Comparison of ENCODE assay signal across 28 mouse cellular contexts in genomic region chrX:8309302-8309701, GRCm38 (mm10). TPM values are rescaled to one million over a fixed set of nuclear protein-coding genes. Genes with fewer than 3 reads are reported as not detected.
DNase-seq lines count a peak whose midpoint lies in the region; ATAC-seq and TF ChIP-seq lines count a peak whose summit lies in the region.
"Had no signal": no experiment of that assay in that cellular context is flagged by ENCODE, and none has a peak within 500 bp of the region (broad histone marks: within the 10 kb centered on the region; RNA-seq: fewer than 3 reads in every experiment).

No protein-coding gene starts in this region.

- DNase-seq in embryo, embryonic 10.5 days (ENCODE audit: low spot score): peak; percentile 2
- no peak for DNase-seq in embryo, embryonic 9.5 days (ENCODE audit: extremely low spot score)
- DNase-seq in kidney, postnatal 0 days (ENCODE audit: low spot score): peak; percentile 55
- DNase-seq in kidney, postnatal 36 days: no peak
- no peak for DNase-seq in lung, postnatal 14 days
- no peak for DNase-seq in heart, adult 8-10 months (ENCODE audit: low spot score)
- DNase-seq: adrenal gland, postnatal 10 days; cerebellum, adult 11 months; cerebellum, adult 8-10 months; cerebellum, postnatal 14 days; gastrocnemius, adult 2 months; gastrocnemius, postnatal 25 days; heart, postnatal 36 days had no signal

- H3K27me3 ChIP-seq in kidney, postnatal 0 days (ENCODE audit: insufficient read depth, low read length): no peaks in the 10 kb centered on the region
- no peaks in the 10 kb centered on the region for H3K27me3 ChIP-seq in lung, embryonic 16.5 days (ENCODE audit: control insufficient read depth, insufficient read depth, low read depth, low read length)
- H3K27me3 ChIP-seq: embryonic facial prominence, embryonic 15.5 days; heart, embryonic 13.5 days had no signal

- no peaks in the 10 kb centered on the region for H3K9me3 ChIP-seq in kidney, postnatal 0 days (replicated peaks; ENCODE audit: low read length)
- no peaks in the 10 kb centered on the region for H3K9me3 ChIP-seq in lung, embryonic 16.5 days (ENCODE audit: control insufficient read depth, low read length)
- H3K9me3 ChIP-seq: embryonic facial prominence, embryonic 15.5 days; forebrain, embryonic 10.5 days; heart, embryonic 13.5 days had no signal

- H3K36me3 ChIP-seq in kidney, postnatal 0 days (ENCODE audit: insufficient read depth, low read length): no peaks in the 10 kb centered on the region
- H3K36me3 ChIP-seq in lung, embryonic 16.5 days (ENCODE audit: control insufficient read depth, insufficient read depth, low read length): no peaks in the 10 kb centered on the region
- H3K36me3 ChIP-seq: embryonic facial prominence, embryonic 15.5 days; forebrain, embryonic 10.5 days; heart, embryonic 13.5 days had no signal

- H3K4me3 ChIP-seq in kidney, postnatal 0 days (replicated peaks; ENCODE audit: low read depth, low read length): no peak overlapping the region
- no peak overlapping the region for H3K4me3 ChIP-seq in lung, embryonic 16.5 days (ENCODE audit: low read length)
- H3K4me3 ChIP-seq: embryonic facial prominence, embryonic 15.5 days; erythroblast, embryonic 14.5 days; forebrain, embryonic 10.5 days; gastrocnemius, adult 2 months; heart, embryonic 13.5 days had no signal

- TF ChIP-seq CTCF in kidney, postnatal 0 days (IDR thresholded peaks at IDR 0.05; ENCODE audit: low read depth): no peak

- ATAC-seq in kidney, postnatal 0 days (replicated peaks; ENCODE audit: low FRiP score, low read depth): no peak
- peak; percentile 95 for ATAC-seq in lung, embryonic 16.5 days (ENCODE audit: low read depth)
- ATAC-seq: forebrain, embryonic 14.5 days had no signal

- H3K4me1 ChIP-seq in kidney, postnatal 0 days (replicated peaks; ENCODE audit: insufficient read depth, low read length): no peaks in the 10 kb centered on the region
- no peaks in the 10 kb centered on the region for H3K4me1 ChIP-seq in lung, embryonic 16.5 days (replicated peaks; ENCODE audit: control insufficient read depth, insufficient read depth, low read length)
- H3K4me1 ChIP-seq: embryonic facial prominence, embryonic 15.5 days; forebrain, embryonic 10.5 days; heart, embryonic 13.5 days had no signal

- H3K9ac ChIP-seq in kidney, postnatal 0 days (ENCODE audit: low read depth, low read length): no peak overlapping the region
- H3K9ac ChIP-seq in lung, embryonic 16.5 days (ENCODE audit: low read length): no peak overlapping the region
- H3K9ac ChIP-seq: embryonic facial prominence, embryonic 15.5 days; heart, embryonic 13.5 days had no signal

- no peak overlapping the region for H3K27ac ChIP-seq in kidney, postnatal 0 days
- no peak overlapping the region for H3K27ac ChIP-seq in lung, embryonic 16.5 days (ENCODE audit: low read length)
- H3K27ac ChIP-seq: embryonic facial prominence, embryonic 15.5 days; forebrain, embryonic 10.5 days; gastrocnemius, adult 2 months; heart, embryonic 13.5 days had no signal

- H3K4me2 ChIP-seq in kidney, postnatal 0 days (ENCODE audit: low read length): no peak overlapping the region
- no peak overlapping the region for H3K4me2 ChIP-seq in lung, embryonic 16.5 days (ENCODE audit: low read depth, low read length)
- H3K4me2 ChIP-seq: embryonic facial prominence, embryonic 15.5 days; heart, embryonic 13.5 days had no signal

- WGBS in kidney, postnatal 0 days: 43% methylated on average over 1 of the region's 1 CpGs
- WGBS in lung, embryonic 16.5 days: 50% methylated on average over 1 of the region's 1 CpGs

RNA-seq across cellular contexts. Expression of gene Ssxb10, which starts 17.9 kb away (rescaled TPM):
- not detected in 2 replicates for polyA plus RNA-seq in kidney, postnatal 0 days (2015; fragmentation: Nextera tagmentation; extraction: Ambion mirVana)
- polyA plus RNA-seq in lung, embryonic 16.5 days (2015; fragmentation: Nextera tagmentation; extraction: Ambion mirVana): not detected in 2 replicates
- not detected for total RNA-seq in heart, adult 8-10 months (2022)
- total RNA-seq: adrenal gland, postnatal 10 days; adrenal gland, postnatal 4 days; common myeloid progenitor, adult 5-6 weeks; gastrocnemius, adult 2 months; gastrocnemius, postnatal 25 days; granulocyte monocyte progenitor cell, adult 5-6 weeks; heart, postnatal 36 days; MEL had no signal
- polyA plus RNA-seq: brain, embryonic 14.5 days; C2C12; embryonic facial prominence, embryonic 11.5 days; embryonic facial prominence, embryonic 15.5 days; erythroblast, embryonic 14.5 days; forebrain, embryonic 10.5 days; forebrain, embryonic 14.5 days; heart, embryonic 13.5 days; heart, postnatal 0 days; hindbrain, embryonic 11.5 days had no signal

RNA-seq across cellular contexts. Expression of gene Slc38a5, which starts 38.4 kb away (rescaled TPM):
- polyA plus RNA-seq in kidney, postnatal 0 days (2015; fragmentation: Nextera tagmentation; extraction: Ambion mirVana): 0.42 and 0.93 TPM in 2 replicates
- 101 and 104 TPM in 2 replicates for polyA plus RNA-seq in lung, embryonic 16.5 days (2015; fragmentation: Nextera tagmentation; extraction: Ambion mirVana)
- total RNA-seq in heart, adult 8-10 months (2022): under 1 TPM in 3 of 4 experiments, not detected in 1; 0.31 to 0.98 (median 0.43) TPM
- total RNA-seq: gastrocnemius, adult 2 months; gastrocnemius, postnatal 25 days had no signal
- polyA plus RNA-seq: C2C12 had no signal

RNA-seq across cellular contexts. Expression of gene Ftsj1, which starts 57.1 kb away (rescaled TPM):
- polyA plus RNA-seq in kidney, postnatal 0 days (2015; fragmentation: Nextera tagmentation; extraction: Ambion mirVana): 27.7 and 29.2 TPM in 2 replicates
- polyA plus RNA-seq in lung, embryonic 16.5 days (2015; fragmentation: Nextera tagmentation; extraction: Ambion mirVana): 48.9 and 53.2 TPM in 2 replicates
- 10 to 100 TPM in 3 of 4 experiments, 1 to 10 TPM in 1; 9.8 to 12.3 (median 11.2) TPM for total RNA-seq in heart, adult 8-10 months (2022)

RNA-seq across cellular contexts. Expression of gene Ssxb9, which starts 57.5 kb away (rescaled TPM):
- not detected in 2 replicates for polyA plus RNA-seq in kidney, postnatal 0 days (2015; fragmentation: Nextera tagmentation; extraction: Ambion mirVana)
- not detected in 2 replicates for polyA plus RNA-seq in lung, embryonic 16.5 days (2015; fragmentation: Nextera tagmentation; extraction: Ambion mirVana)
- not detected for total RNA-seq in heart, adult 8-10 months (2022)
- total RNA-seq: adrenal gland, postnatal 10 days; adrenal gland, postnatal 4 days; common myeloid progenitor, adult 5-6 weeks; gastrocnemius, adult 2 months; gastrocnemius, postnatal 25 days; granulocyte monocyte progenitor cell, adult 5-6 weeks; heart, postnatal 36 days; MEL had no signal
- polyA plus RNA-seq: brain, embryonic 14.5 days; C2C12; embryonic facial prominence, embryonic 11.5 days; embryonic facial prominence, embryonic 15.5 days; erythroblast, embryonic 14.5 days; forebrain, embryonic 10.5 days; forebrain, embryonic 14.5 days; heart, embryonic 13.5 days; heart, postnatal 0 days; hindbrain, embryonic 11.5 days had no signal

Comparison
In these comparisons a context has a peak if more than half of its experiments do, and no peak if none do; other contexts are left out.
1. DNase-seq: peak in embryo, embryonic 10.5 days (single experiment) and kidney, postnatal 0 days (single experiment); none in embryo, embryonic 9.5 days (single experiment), kidney, postnatal 36 days (0 of 2), lung, postnatal 14 days (single experiment) and heart, adult 8-10 months (single experiment).
2. RNA of gene Slc38a5, which starts 38.4 kb away (polyA plus RNA-seq): 101 to 104 TPM in lung, embryonic 16.5 days; 0.42 to 0.93 TPM in kidney, postnatal 0 days; every median in the first group is over 10 times any median in the second.